Mouse (Mus musculus) heart, embryonic 11.5 days (tissue): Measurements from ENCODE around the gene Ergic1. TPM values are rescaled to one million over a fixed set of nuclear protein-coding genes. Genes with fewer than 3 reads are reported as not detected.

Experiments
- ATAC-seq: fragments of 200-750 bp; cut with Nextera tagmentation; replicated peaks from 2 replicates; pipeline ENCODE4 v1.8.0; 2017; ENCODE audit warnings: moderate library complexity; ENCODE audit not compliant: insufficient number of reproducible peaks, low FRiP score, low TSS enrichment
- H3K27ac ChIP-seq: fragments of 300-500 bp; sonication (generic); 2 replicates; pipeline ENCODE4 v1.5.1; 2014; ENCODE audit warnings: mild to moderate bottlenecking, low read depth, low read length
- H3K27me3 ChIP-seq: fragments of 300-500 bp; sonication (generic); 2 replicates; pipeline ENCODE4 v1.6.1; 2014; ENCODE audit warnings: mild to moderate bottlenecking, low read length, mixed read lengths; ENCODE audit not compliant: control insufficient read depth, insufficient read depth
- H3K36me3 ChIP-seq: fragments of 300-500 bp; sonication (generic); 2 replicates; pipeline ENCODE4 v1.6.1; 2014; ENCODE audit warnings: mild to moderate bottlenecking, low read length, moderate library complexity, mixed read lengths; ENCODE audit not compliant: control insufficient read depth, insufficient read depth
- H3K4me1 ChIP-seq: fragments of 300-500 bp; sonication (generic); 2 replicates; pipeline ENCODE4 v1.6.1; 2014; ENCODE audit warnings: low read length; ENCODE audit not compliant: control insufficient read depth, insufficient read depth
- H3K4me2 ChIP-seq: fragments of 300-500 bp; sonication (generic); 2 replicates; pipeline ENCODE4 v1.6.1; 2014; ENCODE audit warnings: mild to moderate bottlenecking, moderate library complexity
- H3K4me3 ChIP-seq: fragments of 300-500 bp; sonication (generic); 2 replicates; pipeline ENCODE4 v1.5.1; 2014; ENCODE audit warnings: low read depth, low read length
- H3K9ac ChIP-seq: fragments of 300-500 bp; sonication (generic); 2 replicates; pipeline ENCODE4 v1.6.1; 2014; ENCODE audit warnings: mild to moderate bottlenecking, low read depth, low read length, moderate library complexity
- H3K9me3 ChIP-seq: fragments of 300-500 bp; sonication (generic); replicated peaks from 2 replicates; pipeline ENCODE4 v1.6.1; 2016; ENCODE audit warnings: low read length; ENCODE audit not compliant: control insufficient read depth
- WGBS: fragments of 180-500 bp; shearing (Covaris S2); extraction: QIAGEN DNeasy Blood & Tissue Kit; methylation state at CpG from one replicate; pipeline ENCODE4 v1.1.7; 2014; ENCODE audit not compliant: insufficient replicate concordance; 5-methylcytosine and 5-hydroxymethylcytosine counted together
- polyA plus RNA-seq: library from polyadenylated mRNA; unstranded; fragments of >200 nt; fragmentation: Nextera tagmentation; extraction: Ambion mirVana; gene quantifications from 2 replicates; pipeline ENCODE4 v1.2.1, GENCODE M21; 2014

Gene Ergic1
- polyA plus RNA-seq, 1 experiment from 2014 or later, result 147 TPM

- Histone ChIP-seq H3K27ac (peak overlapping the region; percentile 57), H3K9me3 (no peaks in the 10 kb centered on the region), H3K9ac (peak overlapping the region; percentile 52; the same call in 1 of the 2 replicates), H3K4me3 (no peak overlapping the region), H3K4me2 (0 out of 2 replicates have a peak overlapping the region, but pooled peaks have one; percentile 11), H3K27me3 (no peaks in the 10 kb centered on the region), H3K36me3 (peaks cover 22% of the 10 kb centered on the region), H3K4me1 (peaks cover 43% of the 10 kb centered on the region)
- no peak for ATAC-seq
- 40% methylated on average over 13 of the region's 13 CpGs for WGBS
Measured at GRCm38 (mm10) chr17:26647283-26647682, 86.0 kb downstream of the Ergic1 start.

- H3K4me3 ChIP-seq, result no peak overlapping the region
- no peak for ATAC-seq
- H3K36me3 ChIP-seq, result peaks cover 2% of the 10 kb centered on the region; the same call in 1 of the 2 replicates
- H3K9ac ChIP-seq, result no peak overlapping the region
- H3K27me3 ChIP-seq, result no peaks in the 10 kb centered on the region
- H3K4me2 ChIP-seq, result no peak overlapping the region
- peaks cover 39% of the 10 kb centered on the region for H3K4me1 ChIP-seq
- no peaks in the 10 kb centered on the region for H3K9me3 ChIP-seq
- 85% methylated on average over 4 of the region's 4 CpGs for WGBS
- H3K27ac ChIP-seq, result no peak overlapping the region
Measured at GRCm38 (mm10) chr17:26649565-26649964, 88.3 kb downstream of the Ergic1 start.

- Histone ChIP-seq H3K27ac (peak overlapping the region; percentile 62), H3K9me3 (no peaks in the 10 kb centered on the region), H3K4me1 (peaks cover 27% of the 10 kb centered on the region), H3K4me3 (no peak overlapping the region), H3K9ac (0 out of 2 replicates have a peak overlapping the region, but pooled peaks have one; percentile 16), H3K36me3 (peaks cover 3% of the 10 kb centered on the region; the same call in 1 of the 2 replicates), H3K27me3 (no peaks in the 10 kb centered on the region), H3K4me2 (no peak overlapping the region)
- no peak; the same call in 1 of the 2 replicates for ATAC-seq
- WGBS, result 69% methylated on average over 14 of the region's 14 CpGs
Measured at GRCm38 (mm10) chr17:26650451-26651363, 89.4 kb downstream of the Ergic1 start.

GRCm38 (mm10) chr17:26658854-26659572, 97.7 kb downstream of the Ergic1 start:
- Histone ChIP-seq H3K27ac (no peak overlapping the region), H3K9ac (no peak overlapping the region)

GRCm38 (mm10) chr17:26659573-26659915, 98.3 kb downstream of the Ergic1 start:
- no peak overlapping the region; the same call in 1 of the 2 replicates for H3K4me2 ChIP-seq
- H3K9me3 ChIP-seq, result no peaks in the 10 kb centered on the region
- no peak for ATAC-seq
- peaks cover 18% of the 10 kb centered on the region for H3K4me1 ChIP-seq
- no peaks in the 10 kb centered on the region for H3K27me3 ChIP-seq
- H3K27ac ChIP-seq, result no peak overlapping the region
- no peak overlapping the region for H3K4me3 ChIP-seq
- WGBS, result 56% methylated on average over 3 of the region's 3 CpGs
- no peak overlapping the region for H3K9ac ChIP-seq
- H3K36me3 ChIP-seq, result 0 out of 2 replicates have a peak, but pooled peaks cover 5% of the 10 kb centered on the region

More at GRCm38 (mm10) chr17:26658854-26659572, 97.7 kb downstream of the Ergic1 start:
- peaks cover 18% of the 10 kb centered on the region for H3K4me1 ChIP-seq
- H3K9me3 ChIP-seq, result no peaks in the 10 kb centered on the region
- peak overlapping the region; percentile 27; the same call in 1 of the 2 replicates for H3K4me2 ChIP-seq
- ATAC-seq, result no peak
- 26% methylated on average over 21 of the region's 21 CpGs for WGBS
- no peaks in the 10 kb centered on the region for H3K27me3 ChIP-seq
- H3K36me3 ChIP-seq, result 0 out of 2 replicates have a peak, but pooled peaks cover 5% of the 10 kb centered on the region
- H3K4me3 ChIP-seq, result no peak overlapping the region

- no peak for ATAC-seq
- peaks cover 18% of the 10 kb centered on the region for H3K4me1 ChIP-seq
- no peak overlapping the region for H3K4me2 ChIP-seq
- no peaks in the 10 kb centered on the region for H3K9me3 ChIP-seq
- no peak overlapping the region for H3K27ac ChIP-seq
- no peak overlapping the region for H3K4me3 ChIP-seq
- WGBS, result 23% methylated on average over 21 of the region's 21 CpGs
- no peaks in the 10 kb centered on the region for H3K27me3 ChIP-seq
- H3K9ac ChIP-seq, result no peak overlapping the region
- 0 out of 2 replicates have a peak, but pooled peaks cover 5% of the 10 kb centered on the region for H3K36me3 ChIP-seq
Measured at GRCm38 (mm10) chr17:26660192-26660912, 99.1 kb downstream of the Ergic1 start.

GRCm38 (mm10) chr17:26662204-26662603, 100.9 kb downstream of the Ergic1 start:
- 83% methylated on average over 5 of the region's 5 CpGs for WGBS
- Histone ChIP-seq H3K4me1 (peaks cover 18% of the 10 kb centered on the region), H3K9me3 (no peaks in the 10 kb centered on the region), H3K27me3 (no peaks in the 10 kb centered on the region), H3K9ac (no peak overlapping the region), H3K4me2 (no peak overlapping the region), H3K36me3 (no peaks in the 10 kb centered on the region), H3K27ac (no peak overlapping the region), H3K4me3 (no peak overlapping the region)
- ATAC-seq, result no peak
